Mouse (Mus musculus) adrenal gland, postnatal 4 days (tissue): Measurements from ENCODE around the gene Pi4k2b. TPM values are rescaled to one million over a fixed set of nuclear protein-coding genes. Genes with fewer than 3 reads are reported as not detected.
"Not testable (repeated sequence)": the region's sequence is repeated elsewhere in the genome, so short reads cannot be mapped to it uniquely, and the experiment has no call there.

Experiments used
- DNase-seq, 2 experiments: peaks; one replicate each; pipeline ENCODE4 v3.0.0; 2021 to 2022; ENCODE audit warnings: low spot score in 2 of 2, mixed read lengths in 2 of 2
- long read RNA-seq, 2 experiments: library from polyadenylated mRNA; stranded (forward); transcript quantifications; one replicate each; pipeline ENCODE4 v2.0.0; 2021
- total RNA-seq, 2 experiments: library from RNA; stranded (reverse); gene quantifications; 2 replicates each; pipeline ENCODE4 v1.2.3; 2021

Pi4k2b gene
- total RNA-seq = 10 to 100 TPM; 12.7 to 16.0 TPM
- long read RNA-seq, experiment 1, transcript Pi4k2b-201 (10 exons, 3,139 nt) = major isoform, 13 of 15 reads
- long read RNA-seq, experiment 1, partial matches to known transcripts = 0 of 15 reads
- long read RNA-seq, experiment 1, other reads (novel, unspliced or antisense) = 2 of 15 reads
- long read RNA-seq, experiment 2, transcript Pi4k2b-201 (10 exons, 3,139 nt) = major isoform, 28 of 32 reads
- long read RNA-seq, experiment 2, partial matches to known transcripts = 1 of 32 reads
- long read RNA-seq, experiment 2, other reads (novel, unspliced or antisense) = 3 of 32 reads

- peak; percentile 65 to 71 for DNase-seq
Measured at GRCm38 (mm10) chr5:52741391-52742111, at the start of gene Pi4k2b. Gene Pi4k2b, plus strand, starts transcription at chr5:52741574.

GRCm38 (mm10) chr5:52697291-52697690 lies 44.1 kb upstream of the Pi4k2b start:
- no peak for DNase-seq

GRCm38 (mm10) chr5:52697882-52698440 lies 43.4 kb upstream of the Pi4k2b start:
- DNase-seq = not testable (repeated sequence)

- no peak for DNase-seq
Measured at GRCm38 (mm10) chr5:52704562-52704961, 36.8 kb upstream of the Pi4k2b start.

GRCm38 (mm10) chr5:52712704-52713103 lies 28.7 kb upstream of the Pi4k2b start:
- DNase-seq = no peak

GRCm38 (mm10) chr5:52716742-52717448 lies 24.5 kb upstream of the Pi4k2b start:
- no peak for DNase-seq

- no peak for DNase-seq
Measured at GRCm38 (mm10) chr5:52721003-52721402, 20.4 kb upstream of the Pi4k2b start.

- DNase-seq = no peak
Measured at GRCm38 (mm10) chr5:52727747-52728146, 13.6 kb upstream of the Pi4k2b start.

GRCm38 (mm10) chr5:52732811-52733210 lies 8.6 kb upstream of the Pi4k2b start:
- no peak for DNase-seq

- no peak for DNase-seq
Measured at GRCm38 (mm10) chr5:52736046-52736445, 5.3 kb upstream of the Pi4k2b start.

GRCm38 (mm10) chr5:52742112-52742813 lies 889 bp downstream of the Pi4k2b start:
- no peak for DNase-seq

- no peak for DNase-seq
Measured at GRCm38 (mm10) chr5:52743231-52743630, 1.9 kb downstream of the Pi4k2b start.

GRCm38 (mm10) chr5:52746920-52747319 lies 5.5 kb downstream of the Pi4k2b start:
- no peak for DNase-seq

- DNase-seq = no peak
Measured at GRCm38 (mm10) chr5:52748732-52749131, 7.4 kb downstream of the Pi4k2b start.

GRCm38 (mm10) chr5:52753146-52753545 lies 11.8 kb downstream of the Pi4k2b start:
- no peak for DNase-seq

- DNase-seq = no peak
Measured at GRCm38 (mm10) chr5:52754196-52754595, 12.8 kb downstream of the Pi4k2b start.

- no peak for DNase-seq
Measured at GRCm38 (mm10) chr5:52755337-52755736, 14.0 kb downstream of the Pi4k2b start.

- DNase-seq = no peak
Measured at GRCm38 (mm10) chr5:52755989-52756388, 14.6 kb downstream of the Pi4k2b start.

GRCm38 (mm10) chr5:52762586-52762985 lies 21.2 kb downstream of the Pi4k2b start:
- DNase-seq = no peak

GRCm38 (mm10) chr5:52774267-52774666 lies 32.9 kb downstream of the Pi4k2b start:
- DNase-seq = no peak

GRCm38 (mm10) chr5:52775237-52775636 lies 33.9 kb downstream of the Pi4k2b start, which contains the start of gene Zcchc4:
Gene Zcchc4, plus strand, starts transcription at chr5:52775409.
- no peak for DNase-seq
